Mouse (Mus musculus): ENCODE measurements around the gene Plekhg6. TPM values are rescaled to one million over a fixed set of nuclear protein-coding genes. Genes with fewer than 3 reads are reported as not detected.

Gene Plekhg6
- polyA plus RNA-seq, 1 experiment = 0.39 TPM

- Histone ChIP-seq H3K36me3 (replicated peaks; ENCODE audit: low read length) (no peaks in the 10 kb centered on the region), H3K4me1 (peaks cover 37% of the 10 kb centered on the region), H3K27me3 (replicated peaks) (peaks cover 53% of the 10 kb centered on the region), H3K9me3 (no peaks in the 10 kb centered on the region), H3K4me3 (replicated peaks) (no peak overlapping the region)
- TF ChIP-seq FLI1 (IDR thresholded peaks at IDR 0.05; ENCODE audit: low read length) = no peak
- TF ChIP-seq GATA1 (IDR thresholded peaks at IDR 0.05; ENCODE audit: borderline replicate concordance, low read length) = no peak
These were observed 41.6 kb downstream of the Plekhg6 start for GRCm38 (mm10) chr6:125338791-125339660.

- Histone ChIP-seq H3K36me3 (replicated peaks; ENCODE audit: low read length) (no peaks in the 10 kb centered on the region), H3K4me3 (replicated peaks) (no peak overlapping the region), H3K27me3 (replicated peaks) (peaks cover 61% of the 10 kb centered on the region), H3K9me3 (no peaks in the 10 kb centered on the region), H3K4me1 (peaks cover 36% of the 10 kb centered on the region)
- no peak for TF ChIP-seq FLI1 (IDR thresholded peaks at IDR 0.05; ENCODE audit: low read length)
- no peak for TF ChIP-seq GATA1 (IDR thresholded peaks at IDR 0.05; ENCODE audit: borderline replicate concordance, low read length)
These were observed 46.2 kb downstream of the Plekhg6 start for GRCm38 (mm10) chr6:125334356-125334755.

- Histone ChIP-seq H3K27me3 (replicated peaks) (peaks cover 53% of the 10 kb centered on the region), H3K4me1 (peaks cover 27% of the 10 kb centered on the region), H3K9me3 (no peaks in the 10 kb centered on the region), H3K36me3 (replicated peaks; ENCODE audit: low read length) (no peaks in the 10 kb centered on the region), H3K4me3 (replicated peaks) (no peak overlapping the region)
- TF ChIP-seq FLI1 (IDR thresholded peaks at IDR 0.05; ENCODE audit: low read length) (no peak), GATA1 (IDR thresholded peaks at IDR 0.05; ENCODE audit: borderline replicate concordance, low read length) (no peak)
These were observed 47.3 kb downstream of the Plekhg6 start for GRCm38 (mm10) chr6:125333112-125333899.

GRCm38 (mm10) chr6:125330626-125331326, 49.8 kb downstream of the Plekhg6 start:
- peaks cover 53% of the 10 kb centered on the region for H3K27me3 ChIP-seq (replicated peaks)
- no peaks in the 10 kb centered on the region for H3K36me3 ChIP-seq (replicated peaks; ENCODE audit: low read length)
- peak overlapping the region; percentile 90 for H3K4me3 ChIP-seq (replicated peaks)
- no peak for TF ChIP-seq GATA1 (IDR thresholded peaks at IDR 0.05; ENCODE audit: borderline replicate concordance, low read length)
- TF ChIP-seq FLI1 (IDR thresholded peaks at IDR 0.05; ENCODE audit: low read length) = no peak
- H3K9me3 ChIP-seq = no peaks in the 10 kb centered on the region
- peaks cover 27% of the 10 kb centered on the region for H3K4me1 ChIP-seq

GRCm38 (mm10) chr6:125328243-125328642, 52.4 kb downstream of the Plekhg6 start:
- H3K27me3 ChIP-seq (replicated peaks) = peaks cover 63% of the 10 kb centered on the region
- TF ChIP-seq GATA1 (IDR thresholded peaks at IDR 0.05; ENCODE audit: borderline replicate concordance, low read length) = no peak
- no peak for TF ChIP-seq FLI1 (IDR thresholded peaks at IDR 0.05; ENCODE audit: low read length)
- peaks cover 32% of the 10 kb centered on the region for H3K4me1 ChIP-seq
- H3K9me3 ChIP-seq = no peaks in the 10 kb centered on the region
- no peak overlapping the region for H3K4me3 ChIP-seq (replicated peaks)
- no peaks in the 10 kb centered on the region for H3K36me3 ChIP-seq (replicated peaks; ENCODE audit: low read length)

- H3K4me3 ChIP-seq (replicated peaks) = no peak overlapping the region
These were observed 55.3 kb downstream of the Plekhg6 start for GRCm38 (mm10) chr6:125325337-125325736.

GRCm38 (mm10) chr6:125323547-125323946, 57.0 kb downstream of the Plekhg6 start:
- Histone ChIP-seq H3K4me1 (peaks cover 16% of the 10 kb centered on the region), H3K27me3 (replicated peaks) (peaks cover 81% of the 10 kb centered on the region)
- no peak for TF ChIP-seq FLI1 (IDR thresholded peaks at IDR 0.05; ENCODE audit: low read length)
- TF ChIP-seq GATA1 (IDR thresholded peaks at IDR 0.05; ENCODE audit: borderline replicate concordance, low read length) = no peak

More at GRCm38 (mm10) chr6:125325337-125325736, 55.3 kb downstream of the Plekhg6 start:
- TF ChIP-seq FLI1 (IDR thresholded peaks at IDR 0.05; ENCODE audit: low read length) = no peak
- TF ChIP-seq GATA1 (IDR thresholded peaks at IDR 0.05; ENCODE audit: borderline replicate concordance, low read length) = no peak
- Histone ChIP-seq H3K9me3 (no peaks in the 10 kb centered on the region), H3K36me3 (replicated peaks; ENCODE audit: low read length) (no peaks in the 10 kb centered on the region), H3K4me1 (peaks cover 16% of the 10 kb centered on the region), H3K27me3 (replicated peaks) (peaks cover 70% of the 10 kb centered on the region)

GRCm38 (mm10) chr6:125322794-125323193, 57.8 kb downstream of the Plekhg6 start:
- peaks cover 84% of the 10 kb centered on the region for H3K27me3 ChIP-seq (replicated peaks)
- no peaks in the 10 kb centered on the region for H3K9me3 ChIP-seq
- no peak for TF ChIP-seq FLI1 (IDR thresholded peaks at IDR 0.05; ENCODE audit: low read length)
- TF ChIP-seq GATA1 (IDR thresholded peaks at IDR 0.05; ENCODE audit: borderline replicate concordance, low read length) = no peak
- no peaks in the 10 kb centered on the region for H3K36me3 ChIP-seq (replicated peaks; ENCODE audit: low read length)
- H3K4me3 ChIP-seq (replicated peaks) = no peak overlapping the region
- H3K4me1 ChIP-seq = peaks cover 16% of the 10 kb centered on the region

More at GRCm38 (mm10) chr6:125323547-125323946, 57.0 kb downstream of the Plekhg6 start:
- Histone ChIP-seq H3K9me3 (no peaks in the 10 kb centered on the region), H3K36me3 (replicated peaks; ENCODE audit: low read length) (no peaks in the 10 kb centered on the region), H3K4me3 (replicated peaks) (no peak overlapping the region)

GRCm38 (mm10) chr6:125321114-125321855, 59.3 kb downstream of the Plekhg6 start:
- Histone ChIP-seq H3K36me3 (replicated peaks; ENCODE audit: low read length) (no peaks in the 10 kb centered on the region), H3K4me3 (replicated peaks) (peak overlapping the region; percentile 40), H3K9me3 (no peaks in the 10 kb centered on the region), H3K27me3 (replicated peaks) (peaks cover 79% of the 10 kb centered on the region), H3K4me1 (peaks cover 16% of the 10 kb centered on the region)
- no peak for TF ChIP-seq FLI1 (IDR thresholded peaks at IDR 0.05; ENCODE audit: low read length)
- TF ChIP-seq GATA1 (IDR thresholded peaks at IDR 0.05; ENCODE audit: borderline replicate concordance, low read length) = no peak

All from megakaryocyte, embryonic 14.5 days (primary cell).